Mouse (Mus musculus): ENCODE results near the gene Slc19a3. TPM values are rescaled to one million over a fixed set of nuclear protein-coding genes. Genes with fewer than 3 reads are reported as not detected.

Slc19a3 gene
- total RNA-seq (2023): not detected

DNA sequence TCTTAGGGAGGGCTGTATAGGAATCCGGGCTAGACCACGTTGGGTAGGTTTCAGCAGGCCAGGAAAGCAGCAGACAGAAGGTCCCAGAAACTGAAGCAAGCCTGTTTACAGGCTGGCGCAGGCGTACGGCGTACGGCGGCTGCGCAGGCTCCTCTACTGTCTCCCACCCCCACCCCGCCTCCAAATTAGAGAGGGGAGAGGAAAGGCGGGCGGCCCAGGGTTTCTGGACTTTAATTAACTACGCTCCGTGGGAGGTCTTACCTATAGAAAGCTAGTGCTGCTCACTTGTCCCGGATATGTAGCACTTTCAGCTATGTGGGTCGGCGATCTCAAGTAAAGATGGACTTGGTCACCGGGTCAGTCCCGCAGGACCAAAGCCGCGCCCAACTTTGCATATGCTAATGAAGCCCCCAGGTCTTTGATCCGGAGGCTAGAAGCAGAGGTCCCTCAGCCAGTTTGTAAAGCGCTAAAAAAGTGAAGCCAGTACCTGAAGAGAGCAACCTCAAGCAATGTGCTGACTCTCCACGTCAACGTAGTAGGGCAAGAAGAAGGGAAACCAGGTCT lies at the start of gene Slc19a3:
TSS of gene Slc19a3 (minus strand) at position 340 of the 564 bp plus-strand sequence.

DNA sequence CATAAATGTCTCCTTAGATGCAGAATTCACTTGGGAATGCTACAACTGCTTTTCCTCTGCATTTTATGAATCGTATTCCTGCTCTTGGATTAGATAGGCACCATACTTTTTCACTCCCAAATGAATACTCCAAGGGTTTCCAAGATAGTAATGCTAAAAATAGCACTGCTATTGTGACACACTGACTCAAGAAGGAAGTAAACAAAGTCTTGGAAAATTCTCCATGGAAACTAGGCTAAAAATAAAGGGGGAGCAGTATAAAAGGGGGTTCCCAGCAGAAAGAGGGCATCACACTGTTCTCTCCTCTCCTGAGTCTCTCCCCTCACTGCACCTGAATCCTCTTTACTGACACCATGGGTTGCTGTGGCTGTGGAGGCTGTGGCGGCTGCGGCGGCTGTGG lies 22.4 kb upstream of the Slc19a3 start, which contains the start of gene Krtap28-13:
TSS of gene Krtap28-13 (plus strand) at position 288 of the 400 bp plus-strand sequence.

DNA sequence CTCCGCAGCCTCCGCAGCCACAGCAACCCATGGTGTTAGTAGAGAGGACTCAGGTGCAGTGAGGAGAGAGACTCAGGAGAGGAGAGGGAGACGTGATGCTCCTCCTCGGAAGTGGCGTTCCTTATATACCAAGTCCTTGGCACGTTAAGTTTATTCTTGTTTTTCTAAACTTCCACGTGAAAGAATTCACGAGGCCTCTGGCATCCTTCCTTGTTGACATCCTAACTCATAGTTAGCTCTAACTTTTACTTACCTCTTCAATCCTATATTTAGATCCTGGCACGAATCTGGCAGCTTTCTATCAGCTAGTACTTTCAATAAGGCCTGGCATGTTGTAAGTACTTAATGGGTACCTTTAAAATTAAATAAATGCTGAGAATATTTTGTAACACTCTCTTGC lies 21.0 kb upstream of the Slc19a3 start, which contains the start of gene A030005K14Rik:
TSS of gene A030005K14Rik (minus strand) at position 101 of the 400 bp plus-strand sequence.

DNA sequence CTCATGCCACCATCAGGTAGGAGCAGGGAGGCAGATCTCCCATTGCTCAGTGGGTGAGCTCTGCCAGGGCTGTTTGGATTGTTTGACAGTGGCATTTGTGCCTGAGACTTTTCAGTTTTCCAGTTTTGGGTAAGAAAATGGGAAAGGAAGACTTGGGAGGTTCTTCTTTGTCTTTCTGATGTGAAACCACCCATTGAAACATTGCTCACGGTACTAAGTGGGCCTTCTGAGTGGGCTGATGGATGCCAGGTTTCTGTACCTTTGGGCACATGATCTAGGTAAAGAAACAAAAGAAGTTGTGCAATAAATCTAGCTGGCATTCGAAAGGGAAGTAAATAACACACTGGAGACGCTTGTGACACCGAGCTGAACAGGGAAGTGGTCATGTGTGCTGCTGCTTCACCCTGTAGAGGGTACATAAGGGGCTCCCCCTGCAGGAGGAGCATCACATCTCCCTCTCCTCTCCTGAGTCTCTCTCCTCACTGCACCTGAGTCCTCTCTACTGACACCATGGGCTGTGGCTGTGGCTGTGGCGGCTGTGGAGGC lies 6.7 kb upstream of the Slc19a3 start, which contains the start of gene Gm47969:
TSS of gene Gm47969 (plus strand) at position 51 of the 546 bp plus-strand sequence.

DNA sequence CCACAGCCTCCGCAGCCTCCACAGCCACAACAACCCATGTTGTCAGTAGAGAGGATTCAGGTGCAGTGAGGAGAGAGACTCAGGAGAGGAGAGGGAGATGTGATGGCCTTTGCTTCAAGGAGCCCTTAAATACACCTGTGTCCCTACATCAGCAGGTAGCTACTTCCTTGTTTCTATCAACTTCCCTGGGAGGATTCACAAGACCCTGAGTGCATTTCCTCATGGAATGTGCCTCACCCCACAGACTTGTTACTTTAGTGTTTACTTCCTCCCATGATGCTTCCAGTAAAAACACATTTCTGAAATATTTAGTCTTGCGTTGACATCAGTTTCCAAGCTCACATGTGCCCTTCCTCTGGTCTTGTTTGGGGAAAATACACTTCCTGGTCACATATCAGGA lies 4.1 kb upstream of the Slc19a3 start, which contains the start of gene Krtap28-10:
TSS of gene Krtap28-10 (minus strand) at position 101 of the 400 bp plus-strand sequence.

DNA sequence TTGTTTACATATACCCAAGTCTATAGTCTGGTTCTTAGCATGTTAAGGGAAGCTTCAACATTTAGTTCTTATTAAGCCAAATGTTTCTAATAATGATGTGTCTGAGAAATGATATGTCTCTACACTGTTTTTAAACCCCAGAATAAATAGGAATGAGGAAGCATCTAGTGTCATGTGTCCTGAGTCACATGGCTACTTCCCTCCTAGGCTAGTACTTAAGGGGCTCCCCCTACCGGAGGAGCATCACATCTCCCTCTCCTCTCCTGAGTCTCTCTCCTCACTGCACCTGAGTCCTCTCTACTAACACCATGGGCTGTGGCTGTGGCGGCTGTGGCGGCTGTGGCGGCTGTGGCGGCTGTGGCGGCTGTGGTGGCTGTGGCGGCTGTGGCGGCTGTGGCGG lies 37.9 kb downstream of the Slc19a3 start, which contains the start of gene Gm47959:
TSS of gene Gm47959 (plus strand) at position 243 of the 400 bp plus-strand sequence.

Other genes with a start within 250 kb of the Slc19a3 start
- 84.8 TPM for gene Agfg1, start 199.0 kb downstream of the Slc19a3 start, total RNA-seq (2023)
- gene A030005L19Rik, start 125.1 kb downstream of the Slc19a3 start, total RNA-seq (2023): 3.5 TPM
- not detected for gene A030014E15Rik, start 113.5 kb downstream of the Slc19a3 start, total RNA-seq (2023)
- not detected for gene Gm6217, start 107.0 kb downstream of the Slc19a3 start, total RNA-seq (2023)
- not detected for gene A030003K21Rik, start 95.1 kb downstream of the Slc19a3 start, total RNA-seq (2023)
- gene Gm7544, start 82.4 kb downstream of the Slc19a3 start, total RNA-seq (2023): not detected
- not detected for gene Gm47955, start 78.2 kb downstream of the Slc19a3 start, total RNA-seq (2023)
- not detected for gene Gm47959, start 37.9 kb downstream of the Slc19a3 start, total RNA-seq (2023)
- not detected for gene Krtap28-10, start 4.0 kb upstream of the Slc19a3 start, total RNA-seq (2023)
- not detected for gene Gm47969, start 6.5 kb upstream of the Slc19a3 start, total RNA-seq (2023)
- not detected for gene A030005K14Rik, start 20.9 kb upstream of the Slc19a3 start, total RNA-seq (2023)
- gene Krtap28-13, start 22.5 kb upstream of the Slc19a3 start, total RNA-seq (2023): not detected
- gene Ccl20, start 78.3 kb upstream of the Slc19a3 start, total RNA-seq (2023): not detected
- gene Daw1, start 121.3 kb upstream of the Slc19a3 start, total RNA-seq (2023): not detected

Data from CD4-positive naive resting alpha-beta T cell, adult 76 days (primary cell).